Mouse (Mus musculus): ENCODE data around the gene Ric3. TPM values are rescaled to one million over a fixed set of nuclear protein-coding genes. Genes with fewer than 3 reads are reported as not detected.
"Not testable (repeated sequence)": the region's sequence is repeated elsewhere in the genome, so short reads cannot be mapped to it uniquely, and the experiment has no call there.

Gene Ric3
- polyA plus RNA-seq, 1 experiment from 2014 or later, result 5.4 TPM

DNA sequence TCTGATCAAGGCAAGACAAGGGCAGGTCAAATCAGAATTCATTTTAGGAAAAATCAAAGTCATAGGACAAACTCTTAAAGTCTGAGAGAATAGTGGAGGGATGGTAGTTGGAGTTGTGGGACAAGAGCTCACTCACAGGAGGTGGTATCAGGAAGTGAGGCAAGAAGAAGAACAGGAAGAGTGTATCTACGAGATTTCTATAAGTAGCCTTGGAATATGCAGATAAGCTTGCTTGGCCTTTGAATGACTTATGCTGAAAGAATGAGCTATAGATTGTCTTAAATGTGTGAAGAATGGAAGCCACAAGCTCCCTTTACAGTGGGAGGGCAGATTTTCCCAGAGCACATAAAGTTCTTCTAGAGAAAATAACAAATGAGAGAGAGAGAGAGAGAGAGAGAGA is 21.8 kb upstream of the Ric3 start:
- ATAC-seq (ENCODE audit: insufficient number of reproducible peaks, insufficient read depth, low FRiP score, low read depth), result no peak
- Histone ChIP-seq H3K27me3 (ENCODE audit: control insufficient read depth, insufficient read depth, low read length) (no peaks in the 10 kb centered on the region), H3K4me1 (ENCODE audit: control insufficient read depth, insufficient read depth, low read length) (no peaks in the 10 kb centered on the region), H3K9me3 (ENCODE audit: control insufficient read depth, low read depth, low read length) (no peaks in the 10 kb centered on the region), H3K27ac (ENCODE audit: low read length) (no peak overlapping the region), H3K36me3 (ENCODE audit: control insufficient read depth, insufficient read depth, low read length) (no peaks in the 10 kb centered on the region), H3K4me2 (replicated peaks; ENCODE audit: low read depth, low read length) (no peak overlapping the region), H3K4me3 (ENCODE audit: low read depth, low read length) (no peak overlapping the region), H3K9ac (replicated peaks; ENCODE audit: low read depth, low read length) (no peak overlapping the region)
- 55% methylated on average over 1 of the region's 1 CpGs for WGBS

DNA sequence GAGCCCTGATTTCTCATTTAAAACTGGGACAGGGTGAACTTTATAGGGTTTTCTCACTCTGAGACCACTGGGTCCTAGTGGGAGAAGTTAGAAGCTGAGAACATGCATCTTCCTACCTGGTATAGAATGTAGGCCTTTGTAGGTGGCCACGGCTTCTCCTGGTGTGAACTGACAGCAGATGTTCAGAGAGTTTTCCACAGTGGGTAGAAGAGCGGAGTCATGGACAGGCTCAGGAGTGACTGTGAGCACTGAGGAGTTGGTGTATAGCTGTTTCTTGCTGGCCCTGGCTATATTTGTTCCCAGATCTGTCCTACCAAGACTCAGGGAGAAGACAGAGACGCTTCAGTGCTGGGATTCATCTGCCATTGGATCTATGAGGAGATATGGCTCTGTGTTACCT is 18.0 kb upstream of the Ric3 start:
- H3K4me1 ChIP-seq (ENCODE audit: control insufficient read depth, insufficient read depth, low read length), result no peaks in the 10 kb centered on the region
- H3K9ac ChIP-seq (replicated peaks; ENCODE audit: low read depth, low read length), result no peak overlapping the region
- no peaks in the 10 kb centered on the region for H3K9me3 ChIP-seq (ENCODE audit: control insufficient read depth, low read depth, low read length)
- H3K27ac ChIP-seq (ENCODE audit: low read length), result no peak overlapping the region
- H3K36me3 ChIP-seq (ENCODE audit: control insufficient read depth, insufficient read depth, low read length), result no peaks in the 10 kb centered on the region
- no peak overlapping the region for H3K4me2 ChIP-seq (replicated peaks; ENCODE audit: low read depth, low read length)
- no peak for ATAC-seq (ENCODE audit: insufficient number of reproducible peaks, insufficient read depth, low FRiP score, low read depth)
- no peak overlapping the region for H3K4me3 ChIP-seq (ENCODE audit: low read depth, low read length)
- H3K27me3 ChIP-seq (ENCODE audit: control insufficient read depth, insufficient read depth, low read length), result no peaks in the 10 kb centered on the region
- 80% methylated on average over 3 of the region's 3 CpGs for WGBS

GRCm38 (mm10) chr7:109098145-109099018 is 15.3 kb upstream of the Ric3 start:
- no peak overlapping the region for H3K27ac ChIP-seq (ENCODE audit: low read length)
- H3K36me3 ChIP-seq (ENCODE audit: control insufficient read depth, insufficient read depth, low read length), result no peaks in the 10 kb centered on the region
- 34% methylated on average over 6 of the region's 6 CpGs for WGBS
- no peak overlapping the region for H3K4me3 ChIP-seq (ENCODE audit: low read depth, low read length)
- H3K9me3 ChIP-seq (ENCODE audit: control insufficient read depth, low read depth, low read length), result no peaks in the 10 kb centered on the region
- H3K4me1 ChIP-seq (ENCODE audit: control insufficient read depth, insufficient read depth, low read length), result no peaks in the 10 kb centered on the region
- no peaks in the 10 kb centered on the region for H3K27me3 ChIP-seq (ENCODE audit: control insufficient read depth, insufficient read depth, low read length)
- no peak overlapping the region for H3K9ac ChIP-seq (replicated peaks; ENCODE audit: low read depth, low read length)
- H3K4me2 ChIP-seq (replicated peaks; ENCODE audit: low read depth, low read length), result no peak overlapping the region
- no peak for ATAC-seq (ENCODE audit: insufficient number of reproducible peaks, insufficient read depth, low FRiP score, low read depth)

- Histone ChIP-seq H3K4me3 (ENCODE audit: low read depth, low read length) (no peak overlapping the region), H3K4me1 (ENCODE audit: control insufficient read depth, insufficient read depth, low read length) (no peaks in the 10 kb centered on the region), H3K27ac (ENCODE audit: low read length) (no peak overlapping the region), H3K36me3 (ENCODE audit: control insufficient read depth, insufficient read depth, low read length) (no peaks in the 10 kb centered on the region), H3K9me3 (ENCODE audit: control insufficient read depth, low read depth, low read length) (no peaks in the 10 kb centered on the region), H3K4me2 (replicated peaks; ENCODE audit: low read depth, low read length) (no peak overlapping the region), H3K9ac (replicated peaks; ENCODE audit: low read depth, low read length) (no peak overlapping the region), H3K27me3 (ENCODE audit: control insufficient read depth, insufficient read depth, low read length) (no peaks in the 10 kb centered on the region)
- WGBS, result 54% methylated on average over 7 of the region's 7 CpGs
- no peak for ATAC-seq (ENCODE audit: insufficient number of reproducible peaks, insufficient read depth, low FRiP score, low read depth)
Observed at GRCm38 (mm10) chr7:109097203-109097602, 14.1 kb upstream of the Ric3 start.

GRCm38 (mm10) chr7:109096618-109097017 is 13.5 kb upstream of the Ric3 start:
- 72% methylated on average over 4 of the region's 4 CpGs for WGBS
- H3K27ac ChIP-seq (ENCODE audit: low read length), result no peak overlapping the region
- H3K4me2 ChIP-seq (replicated peaks; ENCODE audit: low read depth, low read length), result no peak overlapping the region
- ATAC-seq (ENCODE audit: insufficient number of reproducible peaks, insufficient read depth, low FRiP score, low read depth), result no peak
- no peaks in the 10 kb centered on the region for H3K36me3 ChIP-seq (ENCODE audit: control insufficient read depth, insufficient read depth, low read length)
- H3K27me3 ChIP-seq (ENCODE audit: control insufficient read depth, insufficient read depth, low read length), result no peaks in the 10 kb centered on the region
- H3K9me3 ChIP-seq (ENCODE audit: control insufficient read depth, low read depth, low read length), result no peaks in the 10 kb centered on the region
- H3K4me3 ChIP-seq (ENCODE audit: low read depth, low read length), result no peak overlapping the region
- no peaks in the 10 kb centered on the region for H3K4me1 ChIP-seq (ENCODE audit: control insufficient read depth, insufficient read depth, low read length)
- H3K9ac ChIP-seq (replicated peaks; ENCODE audit: low read depth, low read length), result no peak overlapping the region

- H3K27ac ChIP-seq (ENCODE audit: low read length), result no peak overlapping the region
- H3K4me2 ChIP-seq (replicated peaks; ENCODE audit: low read depth, low read length), result no peak overlapping the region
- no peak overlapping the region for H3K9ac ChIP-seq (replicated peaks; ENCODE audit: low read depth, low read length)
- H3K4me3 ChIP-seq (ENCODE audit: low read depth, low read length), result no peak overlapping the region
- no peaks in the 10 kb centered on the region for H3K4me1 ChIP-seq (ENCODE audit: control insufficient read depth, insufficient read depth, low read length)
- WGBS, result 88% methylated on average over 7 of the region's 7 CpGs
- no peaks in the 10 kb centered on the region for H3K36me3 ChIP-seq (ENCODE audit: control insufficient read depth, insufficient read depth, low read length)
- no peaks in the 10 kb centered on the region for H3K27me3 ChIP-seq (ENCODE audit: control insufficient read depth, insufficient read depth, low read length)
- ATAC-seq (ENCODE audit: insufficient number of reproducible peaks, insufficient read depth, low FRiP score, low read depth), result no peak
- no peaks in the 10 kb centered on the region for H3K9me3 ChIP-seq (ENCODE audit: control insufficient read depth, low read depth, low read length)
Observed at GRCm38 (mm10) chr7:109094294-109094693, 11.2 kb upstream of the Ric3 start.

GRCm38 (mm10) chr7:109091316-109091715 is 8.2 kb upstream of the Ric3 start:
- not testable (repeated sequence) for H3K36me3 ChIP-seq (ENCODE audit: control insufficient read depth, insufficient read depth, low read length); ATAC-seq (ENCODE audit: insufficient number of reproducible peaks, insufficient read depth, low FRiP score, low read depth); H3K9ac ChIP-seq (replicated peaks; ENCODE audit: low read depth, low read length); H3K4me1 ChIP-seq (ENCODE audit: control insufficient read depth, insufficient read depth, low read length); H3K27me3 ChIP-seq (ENCODE audit: control insufficient read depth, insufficient read depth, low read length); H3K4me2 ChIP-seq (replicated peaks; ENCODE audit: low read depth, low read length); H3K9me3 ChIP-seq (ENCODE audit: control insufficient read depth, low read depth, low read length); H3K27ac ChIP-seq (ENCODE audit: low read length); H3K4me3 ChIP-seq (ENCODE audit: low read depth, low read length)
- WGBS, result 91% methylated on average over 2 of the region's 2 CpGs

DNA sequence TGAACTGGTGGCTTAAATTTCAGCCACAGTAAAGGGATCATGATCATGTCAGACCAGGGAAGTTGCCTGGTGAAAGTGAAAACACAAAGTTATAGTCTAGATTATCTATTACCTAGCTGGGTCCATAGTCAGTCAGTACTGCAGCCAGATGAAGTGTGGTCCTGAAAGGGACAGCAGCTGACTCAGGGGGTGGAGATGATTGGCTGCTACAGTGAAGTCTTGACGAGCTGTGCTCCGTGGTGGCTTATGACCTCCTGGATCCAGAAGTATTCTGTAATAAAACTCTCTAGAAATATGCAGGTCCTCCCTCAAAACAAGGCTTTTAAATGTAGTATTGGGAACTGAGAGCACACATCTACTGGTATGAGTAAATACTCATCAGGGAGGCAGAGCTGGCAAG is 3.8 kb upstream of the Ric3 start:
- no peaks in the 10 kb centered on the region for H3K9me3 ChIP-seq (ENCODE audit: control insufficient read depth, low read depth, low read length)
- peaks cover 8% of the 10 kb centered on the region; the same call in 1 of the 2 replicates for H3K27me3 ChIP-seq (ENCODE audit: control insufficient read depth, insufficient read depth, low read length)
- H3K36me3 ChIP-seq (ENCODE audit: control insufficient read depth, insufficient read depth, low read length), result no peaks in the 10 kb centered on the region
- H3K4me3 ChIP-seq (ENCODE audit: low read depth, low read length), result no peak overlapping the region
- no peak overlapping the region for H3K9ac ChIP-seq (replicated peaks; ENCODE audit: low read depth, low read length)
- ATAC-seq (ENCODE audit: insufficient number of reproducible peaks, insufficient read depth, low FRiP score, low read depth), result no peak
- no peak overlapping the region for H3K4me2 ChIP-seq (replicated peaks; ENCODE audit: low read depth, low read length)
- H3K27ac ChIP-seq (ENCODE audit: low read length), result no peak overlapping the region
- H3K4me1 ChIP-seq (ENCODE audit: control insufficient read depth, insufficient read depth, low read length), result 0 out of 2 replicates have a peak, but pooled peaks cover 5% of the 10 kb centered on the region
- 2% methylated on average over 2 of the region's 2 CpGs for WGBS

- Histone ChIP-seq H3K27me3 (ENCODE audit: control insufficient read depth, insufficient read depth, low read length) (peaks cover 8% of the 10 kb centered on the region; the same call in 1 of the 2 replicates), H3K4me2 (replicated peaks; ENCODE audit: low read depth, low read length) (no peak overlapping the region), H3K4me1 (ENCODE audit: control insufficient read depth, insufficient read depth, low read length) (0 out of 2 replicates have a peak, but pooled peaks cover 5% of the 10 kb centered on the region), H3K27ac (ENCODE audit: low read length) (no peak overlapping the region), H3K9ac (replicated peaks; ENCODE audit: low read depth, low read length) (no peak overlapping the region), H3K9me3 (ENCODE audit: control insufficient read depth, low read depth, low read length) (no peaks in the 10 kb centered on the region), H3K4me3 (ENCODE audit: low read depth, low read length) (no peak overlapping the region), H3K36me3 (ENCODE audit: control insufficient read depth, insufficient read depth, low read length) (no peaks in the 10 kb centered on the region)
- WGBS, result 71% methylated on average over 4 of the region's 4 CpGs
- no peak for ATAC-seq (ENCODE audit: insufficient number of reproducible peaks, insufficient read depth, low FRiP score, low read depth)
Observed at GRCm38 (mm10) chr7:109083813-109084184, 668 bp upstream of the Ric3 start.

Measured in stomach, embryonic 14.5 days (tissue).